Mouse (Mus musculus) liver, postnatal 0 days (tissue): ENCODE measurements around the gene Slc35d2.

Experiments used
- CTCF ChIP-seq: sonication (generic); IDR thresholded peaks from 2 replicates; pipeline ENCODE4 v1.5.1; 2016; ENCODE audit warnings: antibody characterized with exemption, low read depth
- EP300 ChIP-seq: IDR thresholded peaks from 2 replicates; pipeline ENCODE4 v1.6.1; 2016; ENCODE audit warnings: antibody characterized with exemption, low read depth, mild to moderate bottlenecking

DNA sequence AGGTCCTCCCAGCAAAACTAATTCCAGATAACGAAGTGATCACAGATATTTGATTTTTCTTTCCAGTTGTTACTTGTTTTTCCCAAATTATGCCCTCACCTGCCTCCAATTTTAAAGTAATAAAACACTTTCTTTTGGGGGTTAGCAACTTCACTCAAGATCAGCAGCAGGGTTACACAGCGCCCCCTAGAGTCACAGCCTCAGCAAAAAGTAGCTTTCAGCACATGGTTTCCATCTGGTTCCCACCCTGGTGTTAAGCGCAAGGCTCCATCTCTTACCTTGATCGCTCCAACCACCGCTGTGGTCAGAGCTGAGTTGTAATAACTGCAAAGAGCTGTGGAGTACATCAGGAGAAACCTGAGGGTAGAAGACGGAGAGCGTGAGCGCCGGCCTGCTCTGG, 30.2 kb downstream of the Slc35d2 start:
- TF ChIP-seq CTCF (peak; percentile 62), EP300 (no peak)
